Mouse (Mus musculus): Measurements from ENCODE around the gene Zdhhc5. TPM values are rescaled to one million over a fixed set of nuclear protein-coding genes. Genes with fewer than 3 reads are reported as not detected.
A peak's percentile ranks its signal among the peaks of the same experiment; 100 is the strongest.

Gene Zdhhc5
- polyA plus RNA-seq, 1 experiment from 2014 or later, result 29.7 TPM

DNA sequence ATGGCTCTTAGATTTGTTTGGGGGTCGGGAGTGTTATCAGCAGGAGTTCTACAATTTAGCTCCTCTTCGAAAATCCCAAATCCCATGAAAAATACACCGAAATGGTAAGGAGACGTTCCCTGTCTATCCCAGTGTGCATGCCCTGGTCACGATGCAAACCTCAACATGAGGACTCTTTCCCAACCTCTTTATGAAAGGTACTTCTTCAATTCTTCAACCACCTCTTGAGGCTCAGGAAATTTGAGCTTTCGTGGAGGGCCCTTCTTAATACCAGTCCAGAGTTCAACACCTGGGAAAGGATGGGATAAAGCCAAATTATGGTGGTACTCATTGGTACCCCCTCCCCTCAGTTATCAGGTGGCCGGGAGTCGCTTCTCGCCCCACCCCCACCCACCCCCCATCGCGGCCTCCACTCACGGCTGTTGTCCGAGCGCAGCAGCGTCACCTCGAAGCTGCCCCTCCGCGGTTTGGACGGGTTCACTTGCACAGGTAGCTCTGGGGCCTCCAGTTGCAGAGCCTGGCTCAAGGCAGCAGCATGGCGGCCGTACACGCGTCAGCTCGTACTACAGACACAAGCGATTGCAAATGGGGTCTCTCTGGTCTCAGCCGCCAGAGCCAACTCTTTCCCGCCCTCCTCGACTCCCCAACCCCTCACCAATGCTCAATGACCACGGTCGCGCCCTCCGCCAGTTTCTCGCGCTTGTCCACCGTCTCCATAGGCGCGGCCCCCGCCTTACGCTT lies 45.0 kb downstream of the Zdhhc5 start:
- ATAC-seq (ENCODE audit: low FRiP score, low TSS enrichment) (peak; percentile 81), DNase-seq (ENCODE audit: low spot score) (peak; percentile 63)
- Histone ChIP-seq H3K4me1 (replicated peaks; ENCODE audit: control insufficient read depth, insufficient read depth) (no peaks in the 10 kb centered on the region), H3K36me3 (ENCODE audit: control insufficient read depth, insufficient read depth, low read length) (peaks cover 9% of the 10 kb centered on the region), H3K4me3 (ENCODE audit: low read depth, low read length) (peak overlapping the region; percentile 97), H3K27me3 (ENCODE audit: control insufficient read depth, insufficient read depth, low read length) (no peaks in the 10 kb centered on the region), H3K27ac (replicated peaks) (peak overlapping the region; percentile 88), H3K9me3 (ENCODE audit: control insufficient read depth, low read length) (no peaks in the 10 kb centered on the region), H3K4me2 (replicated peaks; ENCODE audit: low read depth) (peak overlapping the region; percentile 68), H3K9ac (ENCODE audit: low read length) (peak overlapping the region; percentile 90)
- TF ChIP-seq CTCF (IDR thresholded peaks at IDR 0.05; ENCODE audit: low read depth) (no peak), EP300 (optimal IDR thresholded peaks at IDR 0.05) (no peak)
- WGBS, result 1% methylated on average over 39 of the region's 39 CpGs

- Histone ChIP-seq H3K27me3 (ENCODE audit: control insufficient read depth, insufficient read depth, low read length) (no peaks in the 10 kb centered on the region), H3K9ac (ENCODE audit: low read length) (no peak overlapping the region), H3K36me3 (ENCODE audit: control insufficient read depth, insufficient read depth, low read length) (no peaks in the 10 kb centered on the region), H3K9me3 (ENCODE audit: control insufficient read depth, low read length) (no peaks in the 10 kb centered on the region), H3K4me3 (ENCODE audit: low read depth, low read length) (no peak overlapping the region), H3K27ac (replicated peaks) (no peak overlapping the region), H3K4me1 (replicated peaks; ENCODE audit: control insufficient read depth, insufficient read depth) (no peaks in the 10 kb centered on the region), H3K4me2 (replicated peaks; ENCODE audit: low read depth) (no peak overlapping the region)
- 50% methylated on average over 12 of the region's 12 CpGs for WGBS
- TF ChIP-seq CTCF (IDR thresholded peaks at IDR 0.05; ENCODE audit: low read depth) (no peak), EP300 (optimal IDR thresholded peaks at IDR 0.05) (no peak)
- ATAC-seq (ENCODE audit: low FRiP score, low TSS enrichment) (no peak), DNase-seq (ENCODE audit: low spot score) (no peak)
These were observed 48.9 kb downstream of the Zdhhc5 start for GRCm38 (mm10) chr2:84666081-84666480.

DNA sequence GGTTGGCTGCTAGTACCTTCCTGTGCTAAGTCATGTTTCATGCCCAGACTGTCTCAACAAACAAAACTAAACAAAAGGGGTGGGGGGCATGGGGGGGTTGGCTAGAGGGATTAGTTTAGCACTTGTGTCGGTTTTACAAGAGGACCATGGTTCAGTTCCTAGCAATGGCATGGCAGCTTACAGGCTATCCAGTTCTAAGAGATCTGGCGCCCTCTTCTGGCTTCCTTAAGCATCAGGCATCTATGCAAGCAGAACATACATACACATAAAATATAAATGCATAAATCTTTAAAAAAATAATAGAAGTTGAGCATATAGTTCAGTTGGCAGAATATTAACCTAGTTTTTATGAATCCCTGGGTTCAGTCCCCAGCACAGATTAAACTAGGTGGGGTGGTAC lies 52.1 kb downstream of the Zdhhc5 start:
- TF ChIP-seq CTCF (IDR thresholded peaks at IDR 0.05; ENCODE audit: low read depth), result peak; percentile 74
- no peak for TF ChIP-seq EP300 (optimal IDR thresholded peaks at IDR 0.05)
- Histone ChIP-seq H3K27ac (replicated peaks) (no peak overlapping the region), H3K9ac (ENCODE audit: low read length) (no peak overlapping the region), H3K4me1 (replicated peaks; ENCODE audit: control insufficient read depth, insufficient read depth) (no peaks in the 10 kb centered on the region), H3K36me3 (ENCODE audit: control insufficient read depth, insufficient read depth, low read length) (no peaks in the 10 kb centered on the region), H3K4me3 (ENCODE audit: low read depth, low read length) (no peak overlapping the region), H3K9me3 (ENCODE audit: control insufficient read depth, low read length) (no peaks in the 10 kb centered on the region), H3K27me3 (ENCODE audit: control insufficient read depth, insufficient read depth, low read length) (no peaks in the 10 kb centered on the region), H3K4me2 (replicated peaks; ENCODE audit: low read depth) (no peak overlapping the region)
- peak; percentile 65 for DNase-seq (ENCODE audit: low spot score)
- ATAC-seq (ENCODE audit: low FRiP score, low TSS enrichment), result no peak; the same call in 1 of the 2 replicates
- WGBS, result 38% methylated on average over 2 of the region's 2 CpGs

DNA sequence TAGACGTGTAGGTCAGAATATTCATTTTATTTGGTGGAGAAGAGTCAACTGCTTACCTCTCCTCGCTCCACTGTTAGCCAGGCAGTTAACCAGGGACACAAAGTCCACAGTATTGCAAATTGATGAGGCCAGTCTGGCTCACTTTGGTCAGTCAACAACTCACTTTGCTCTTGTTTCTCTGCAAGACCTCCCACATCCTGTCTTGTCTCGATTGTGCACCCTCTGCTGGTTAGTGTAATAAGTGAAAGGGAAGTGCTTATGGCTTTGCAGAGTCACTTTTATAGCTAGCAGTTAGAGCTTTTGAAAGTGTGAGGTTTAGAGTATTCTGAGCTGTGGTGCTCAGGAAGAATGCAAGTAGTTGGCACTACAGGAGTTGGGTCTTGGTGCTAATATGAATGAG lies 54.7 kb downstream of the Zdhhc5 start:
- ATAC-seq (ENCODE audit: low FRiP score, low TSS enrichment) (peak; percentile 51; the same call in 1 of the 2 replicates), DNase-seq (ENCODE audit: low spot score) (peak; percentile 29)
- Histone ChIP-seq H3K9ac (ENCODE audit: low read length) (no peak overlapping the region), H3K36me3 (ENCODE audit: control insufficient read depth, insufficient read depth, low read length) (no peaks in the 10 kb centered on the region), H3K4me2 (replicated peaks; ENCODE audit: low read depth) (no peak overlapping the region), H3K9me3 (ENCODE audit: control insufficient read depth, low read length) (no peaks in the 10 kb centered on the region), H3K4me3 (ENCODE audit: low read depth, low read length) (no peak overlapping the region), H3K27ac (replicated peaks) (no peak overlapping the region), H3K27me3 (ENCODE audit: control insufficient read depth, insufficient read depth, low read length) (no peaks in the 10 kb centered on the region), H3K4me1 (replicated peaks; ENCODE audit: control insufficient read depth, insufficient read depth) (no peaks in the 10 kb centered on the region)
- 65% methylated on average over 3 of the region's 3 CpGs for WGBS
- TF ChIP-seq CTCF (IDR thresholded peaks at IDR 0.05; ENCODE audit: low read depth) (peak; percentile 82), EP300 (optimal IDR thresholded peaks at IDR 0.05) (no peak)

GRCm38 (mm10) chr2:84658806-84659205 lies 56.2 kb downstream of the Zdhhc5 start, which contains the start of gene Btbd18:
TSS of gene Btbd18 (plus strand) at chr2:84659079.
- no peak within 1 kb of the TSS for H3K4me3 ChIP-seq (ENCODE audit: low read depth, low read length)
- no peaks in the 10 kb centered on the region for H3K27me3 ChIP-seq (ENCODE audit: control insufficient read depth, insufficient read depth, low read length)
- H3K4me1 ChIP-seq (replicated peaks; ENCODE audit: control insufficient read depth, insufficient read depth), result no peaks in the 10 kb centered on the region
- no peak within 1 kb of the TSS for H3K27ac ChIP-seq (replicated peaks)
- ATAC-seq (ENCODE audit: low FRiP score, low TSS enrichment), result no peak; the same call in 1 of the 2 replicates
- DNase-seq (ENCODE audit: low spot score), result no peak
- no peak within 1 kb of the TSS for H3K4me2 ChIP-seq (replicated peaks; ENCODE audit: low read depth)
- no peaks in the 10 kb centered on the region for H3K9me3 ChIP-seq (ENCODE audit: control insufficient read depth, low read length)
- WGBS, result 93% methylated on average over 32 of the region's 32 CpGs
- no peaks in the 10 kb centered on the region for H3K36me3 ChIP-seq (ENCODE audit: control insufficient read depth, insufficient read depth, low read length)
- TF ChIP-seq CTCF (IDR thresholded peaks at IDR 0.05; ENCODE audit: low read depth) (no peak), EP300 (optimal IDR thresholded peaks at IDR 0.05) (no peak)
- H3K9ac ChIP-seq (ENCODE audit: low read length), result no peak within 1 kb of the TSS

DNA sequence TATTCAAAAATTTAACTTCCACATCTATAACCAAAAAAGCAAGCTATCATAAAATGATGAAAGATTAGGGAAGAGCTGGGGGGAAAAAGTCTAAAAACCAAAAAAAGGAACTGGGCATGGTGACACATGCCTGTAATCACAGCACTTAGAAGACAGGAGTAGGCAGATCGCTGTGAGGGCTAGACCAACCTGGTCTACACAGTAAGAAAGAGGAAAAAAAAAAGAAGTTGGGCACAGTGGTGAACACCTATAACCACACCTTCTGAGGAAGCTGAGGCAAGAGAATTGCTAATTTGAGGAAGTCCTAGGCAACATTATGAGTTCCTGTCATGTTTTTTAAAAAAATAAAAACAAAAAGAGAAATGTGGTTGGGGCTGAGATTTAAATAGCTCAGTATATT lies 59.1 kb downstream of the Zdhhc5 start:
- Histone ChIP-seq H3K9ac (ENCODE audit: low read length) (no peak overlapping the region), H3K27me3 (ENCODE audit: control insufficient read depth, insufficient read depth, low read length) (no peaks in the 10 kb centered on the region), H3K4me1 (replicated peaks; ENCODE audit: control insufficient read depth, insufficient read depth) (no peaks in the 10 kb centered on the region), H3K9me3 (ENCODE audit: control insufficient read depth, low read length) (no peaks in the 10 kb centered on the region), H3K4me3 (ENCODE audit: low read depth, low read length) (no peak overlapping the region), H3K27ac (replicated peaks) (no peak overlapping the region), H3K36me3 (ENCODE audit: control insufficient read depth, insufficient read depth, low read length) (no peaks in the 10 kb centered on the region), H3K4me2 (replicated peaks; ENCODE audit: low read depth) (no peak overlapping the region)
- no peak for TF ChIP-seq EP300 (optimal IDR thresholded peaks at IDR 0.05)
- TF ChIP-seq CTCF (IDR thresholded peaks at IDR 0.05; ENCODE audit: low read depth), result no peak
- WGBS, result 64% methylated on average over 1 of the region's 1 CpGs
- DNase-seq (ENCODE audit: low spot score), result no peak
- ATAC-seq (ENCODE audit: low FRiP score, low TSS enrichment), result no peak

Measured in stomach, postnatal 0 days (tissue).